Mouse (Mus musculus): ENCODE measurements around the gene Ttc38. TPM values are rescaled to one million over a fixed set of nuclear protein-coding genes. Genes with fewer than 3 reads are reported as not detected.

Gene Ttc38
- 3.7 TPM for polyA plus RNA-seq (2015; fragmentation: Illumina TruSeq; extraction: RNeasy Lipid Tissue Mini Kit (QIAGEN cat#74804); ENCODE audit: insufficient read depth, low read depth, low replicate concordance)

DNA sequence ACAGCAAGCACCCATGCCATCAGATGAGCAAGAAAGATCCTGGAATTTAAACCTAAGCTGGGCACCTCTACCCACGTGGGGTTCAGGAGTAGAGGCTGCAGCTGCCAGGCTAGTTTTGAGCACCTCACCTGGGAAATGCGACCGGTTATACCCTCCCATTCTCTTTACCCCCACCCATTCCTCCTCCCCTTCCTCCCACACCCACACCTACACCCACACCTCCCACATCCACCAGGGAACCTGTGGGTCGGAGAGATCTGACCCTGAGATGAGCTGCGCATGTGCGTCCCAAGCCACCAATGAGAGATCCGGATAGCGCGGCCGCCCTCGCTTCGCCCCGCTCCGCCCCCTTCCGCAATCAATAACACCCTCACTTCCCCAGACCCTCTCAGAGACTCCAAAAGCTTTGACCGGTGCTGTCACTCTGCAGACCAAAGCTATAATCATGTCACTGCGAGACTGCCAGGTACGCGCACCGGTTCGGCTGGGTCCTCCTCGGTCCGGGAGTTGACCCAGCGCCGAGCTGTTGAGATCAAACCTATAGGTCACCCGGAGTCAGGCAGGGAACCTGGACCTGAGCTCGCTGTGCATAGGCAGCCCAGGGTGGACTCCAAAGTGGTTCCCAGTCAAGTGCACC lies at the start of gene Ttc38:
Ttc38 (plus strand) TSS at position 353 of the 637 bp plus-strand sequence.

DNA sequence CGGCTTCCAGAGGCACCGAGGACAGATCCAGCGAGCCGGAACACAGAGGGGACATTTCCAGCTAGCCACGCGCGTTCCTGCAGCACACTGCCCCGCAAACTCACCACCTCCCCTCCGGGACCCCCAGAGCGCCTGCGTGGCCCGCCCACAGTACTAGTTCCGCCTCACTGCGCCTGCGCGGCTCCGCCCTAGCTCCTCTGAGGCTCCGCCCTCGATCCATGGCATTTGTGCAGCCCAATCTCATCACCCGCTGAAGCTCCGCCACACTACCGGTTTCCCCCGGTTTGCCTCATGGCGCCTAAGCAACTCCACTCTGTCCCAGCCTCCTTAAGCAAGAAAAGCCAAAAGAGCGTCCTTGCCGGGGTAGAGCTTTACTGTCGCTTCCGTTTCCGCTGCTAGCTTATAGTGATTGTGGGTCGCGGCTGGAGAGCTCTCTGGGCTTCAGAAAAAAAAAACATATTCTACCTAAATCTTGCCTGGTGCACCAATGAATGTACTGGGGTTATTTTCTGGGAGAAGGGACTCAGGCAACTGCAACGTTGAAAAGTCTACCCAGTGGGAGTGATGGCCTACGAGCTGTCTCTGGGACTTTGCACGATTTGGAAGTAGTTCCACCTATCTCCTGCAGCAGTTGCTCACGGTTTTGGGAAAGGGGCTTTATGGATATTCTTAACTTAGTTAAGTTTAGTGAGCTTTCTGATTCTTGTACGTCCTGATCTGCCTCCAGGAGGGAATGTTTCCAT lies 20.4 kb upstream of the Ttc38 start, which contains the start of gene Cdpf1:
Cdpf1 (minus strand) TSS at position 163 of the 743 bp plus-strand sequence.

DNA sequence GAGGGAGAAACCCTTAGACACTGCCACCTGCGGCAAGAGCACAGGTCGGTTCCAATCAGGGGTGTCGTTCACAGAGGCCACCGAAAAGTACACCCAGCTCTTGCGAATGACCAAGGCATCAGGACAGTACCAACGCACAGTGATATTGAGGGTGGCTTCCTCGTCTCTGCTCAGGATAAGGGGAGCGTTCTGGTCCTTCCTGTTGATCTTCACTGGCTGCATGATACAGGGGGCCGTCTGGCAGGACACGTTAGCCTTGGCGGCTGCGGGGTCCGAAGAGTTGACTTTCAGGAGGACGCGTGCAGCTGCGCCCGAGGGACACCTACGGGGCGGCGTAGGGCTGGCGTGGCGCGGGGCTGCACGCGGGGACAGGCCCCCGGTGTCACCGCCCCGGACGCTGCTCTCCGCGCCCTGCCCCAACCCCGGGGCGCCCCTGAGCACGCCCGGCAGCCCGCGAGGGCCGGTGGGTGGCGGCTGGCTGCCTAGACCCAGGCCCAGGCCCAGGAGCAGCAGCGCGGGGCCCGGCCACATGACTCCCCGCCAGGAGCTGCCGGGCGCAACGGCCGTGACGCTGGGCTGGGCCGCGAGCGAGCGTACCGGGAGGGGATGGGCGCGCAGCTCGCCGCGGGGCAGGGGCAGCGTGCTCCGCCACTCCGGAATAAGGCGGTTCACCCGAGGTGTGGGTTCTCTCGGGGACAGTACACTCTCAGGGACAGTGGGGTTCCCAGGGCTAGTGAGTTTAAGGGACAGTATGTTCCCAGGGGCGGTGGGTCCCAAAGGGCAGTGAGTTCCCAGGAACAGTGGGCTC lies 10.7 kb upstream of the Ttc38 start, which contains the start of gene Pkdrej:
Pkdrej (minus strand) TSS at position 532 of the 808 bp plus-strand sequence.

DNA sequence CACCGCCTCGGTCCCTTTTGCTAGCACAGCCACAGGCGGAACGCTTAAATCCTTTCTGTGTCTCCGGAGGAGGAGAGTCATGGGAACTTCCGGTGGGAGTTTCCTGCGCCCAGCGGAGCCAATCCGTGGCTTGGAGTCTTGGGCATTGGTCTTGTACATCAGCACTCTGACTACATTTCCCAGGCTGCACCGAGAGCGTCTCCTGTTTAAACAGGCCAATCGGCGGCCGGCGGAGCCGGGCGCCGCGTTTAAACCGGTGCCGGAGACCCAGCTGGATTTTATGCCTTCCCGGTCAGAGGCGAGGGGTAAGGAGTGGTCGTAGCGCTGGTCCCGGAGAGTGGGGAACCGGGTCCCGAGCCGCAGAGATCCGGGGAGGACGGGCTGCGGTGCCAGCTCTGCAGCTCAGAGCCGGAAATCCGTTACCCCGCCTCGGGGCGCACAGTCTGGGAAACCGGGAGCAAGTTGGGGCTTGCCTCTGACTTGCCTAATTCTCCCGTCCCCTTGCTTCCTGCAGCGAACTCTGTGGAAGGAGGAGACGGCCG lies 27.5 kb downstream of the Ttc38 start, which contains the start of gene Gtse1:
Gtse1 (plus strand) TSS at position 256 of the 542 bp plus-strand sequence.

DNA sequence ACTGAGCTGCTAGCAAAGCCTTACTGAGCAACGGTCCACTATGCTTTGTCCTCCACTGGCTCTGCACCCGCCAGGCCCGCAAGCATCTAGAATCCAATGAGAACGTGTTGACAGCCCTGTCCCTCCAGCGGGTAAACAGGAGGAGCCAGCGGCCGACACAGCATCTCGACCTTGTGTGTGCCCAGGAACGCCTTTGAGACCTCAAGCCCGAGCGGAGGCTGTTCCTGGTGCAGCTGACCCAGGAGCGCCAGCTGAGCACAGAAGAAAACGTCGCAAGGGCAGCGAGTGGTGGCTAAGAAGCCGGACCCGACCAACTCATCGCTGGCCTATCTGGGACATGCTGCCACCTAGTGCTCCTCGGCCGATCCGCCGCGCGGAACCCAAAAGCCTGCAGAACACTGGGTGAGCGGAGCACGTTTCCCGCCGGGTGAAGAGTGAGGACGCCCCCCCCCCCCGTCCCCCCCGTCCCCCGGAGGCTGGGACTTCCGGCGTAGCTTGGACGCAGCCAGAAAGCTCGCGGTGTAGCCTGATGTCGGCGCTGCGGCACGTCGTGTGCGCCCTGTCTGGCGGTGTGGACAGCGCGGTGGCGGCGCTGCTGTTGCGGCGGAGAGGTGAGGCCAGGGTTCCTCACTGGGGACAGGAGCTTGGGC lies 46.9 kb downstream of the Ttc38 start, which contains the start of gene Trmu:
Trmu (plus strand) TSS at position 465 of the 650 bp plus-strand sequence.

Other genes with a start within 250 kb of the Ttc38 start
- 0.50 TPM for gene Wnt7b, start 249.8 kb upstream of the Ttc38 start, polyA plus RNA-seq (2015; fragmentation: Illumina TruSeq; extraction: RNeasy Lipid Tissue Mini Kit (QIAGEN cat#74804); ENCODE audit: insufficient read depth, low read depth, low replicate concordance)
- gene Ppara, start 97.3 kb upstream of the Ttc38 start, polyA plus RNA-seq (2015; fragmentation: Illumina TruSeq; extraction: RNeasy Lipid Tissue Mini Kit (QIAGEN cat#74804); ENCODE audit: insufficient read depth, low read depth, low replicate concordance), result 0.59 TPM
- gene Cdpf1, start 20.6 kb upstream of the Ttc38 start, polyA plus RNA-seq (2015; fragmentation: Illumina TruSeq; extraction: RNeasy Lipid Tissue Mini Kit (QIAGEN cat#74804); ENCODE audit: insufficient read depth, low read depth, low replicate concordance), result 15.3 TPM
- 0.37 TPM for gene Pkdrej, start 10.6 kb upstream of the Ttc38 start, polyA plus RNA-seq (2015; fragmentation: Illumina TruSeq; extraction: RNeasy Lipid Tissue Mini Kit (QIAGEN cat#74804); ENCODE audit: insufficient read depth, low read depth, low replicate concordance)
- not detected for gene Gtse1, start 27.4 kb downstream of the Ttc38 start, polyA plus RNA-seq (2015; fragmentation: Illumina TruSeq; extraction: RNeasy Lipid Tissue Mini Kit (QIAGEN cat#74804); ENCODE audit: insufficient read depth, low read depth, low replicate concordance)
- gene Trmu, start 47.0 kb downstream of the Ttc38 start, polyA plus RNA-seq (2015; fragmentation: Illumina TruSeq; extraction: RNeasy Lipid Tissue Mini Kit (QIAGEN cat#74804); ENCODE audit: insufficient read depth, low read depth, low replicate concordance), result 12.7 TPM
- gene Celsr1, start 201.5 kb downstream of the Ttc38 start, polyA plus RNA-seq (2015; fragmentation: Illumina TruSeq; extraction: RNeasy Lipid Tissue Mini Kit (QIAGEN cat#74804); ENCODE audit: insufficient read depth, low read depth, low replicate concordance), result 4.6 TPM
- gene Gramd4, start 225.4 kb downstream of the Ttc38 start, polyA plus RNA-seq (2015; fragmentation: Illumina TruSeq; extraction: RNeasy Lipid Tissue Mini Kit (QIAGEN cat#74804); ENCODE audit: insufficient read depth, low read depth, low replicate concordance), result 6.5 TPM